Mouse (Mus musculus): ENCODE results near the gene Kif13a. TPM values are rescaled to one million over a fixed set of nuclear protein-coding genes. Genes with fewer than 3 reads are reported as not detected.
A peak's percentile ranks its signal among the peaks of the same experiment; 100 is the strongest.

Gene Kif13a
- polyA plus RNA-seq, 1 experiment, result 52.3 TPM

- TF ChIP-seq CTCF (IDR thresholded peaks at IDR 0.05; ENCODE audit: insufficient read depth, low read length) (no peak), POLR2A (IDR thresholded peaks at IDR 0.05; ENCODE audit: borderline replicate concordance, extremely low read depth, low read depth, low read length) (no peak)
- no peak for DNase-seq
- 79% methylated on average over 8 of the region's 8 CpGs for WGBS
- Histone ChIP-seq H3K4me1 (ENCODE audit: control insufficient read depth, insufficient read depth, low read length) (no peaks in the 10 kb centered on the region), H3K4me3 (replicated peaks; ENCODE audit: extremely low read depth, low read depth, low read length) (no peak overlapping the region)
Observed at GRCm38 (mm10) chr13:46759281-46759809, 170.3 kb downstream of the Kif13a start.

- no peaks in the 10 kb centered on the region for H3K4me1 ChIP-seq (ENCODE audit: control insufficient read depth, insufficient read depth, low read length)
- no peak for TF ChIP-seq CTCF (IDR thresholded peaks at IDR 0.05; ENCODE audit: insufficient read depth, low read length)
- no peak for TF ChIP-seq POLR2A (IDR thresholded peaks at IDR 0.05; ENCODE audit: borderline replicate concordance, extremely low read depth, low read depth, low read length)
- no peak for DNase-seq
- H3K4me3 ChIP-seq (replicated peaks; ENCODE audit: extremely low read depth, low read depth, low read length), result no peak overlapping the region
- 93% methylated on average over 13 of the region's 13 CpGs for WGBS
Observed at GRCm38 (mm10) chr13:46758627-46759026, 171.0 kb downstream of the Kif13a start.

GRCm38 (mm10) chr13:46757946-46758345 lies 171.7 kb downstream of the Kif13a start:
- no peak for DNase-seq
- WGBS, result 88% methylated on average over 7 of the region's 7 CpGs
- H3K4me1 ChIP-seq (ENCODE audit: control insufficient read depth, insufficient read depth, low read length), result peaks cover 3% of the 10 kb centered on the region; the same call in 1 of the 2 replicates
- no peak overlapping the region for H3K4me3 ChIP-seq (replicated peaks; ENCODE audit: extremely low read depth, low read depth, low read length)
- TF ChIP-seq POLR2A (IDR thresholded peaks at IDR 0.05; ENCODE audit: borderline replicate concordance, extremely low read depth, low read depth, low read length), result no peak
- no peak for TF ChIP-seq CTCF (IDR thresholded peaks at IDR 0.05; ENCODE audit: insufficient read depth, low read length)

- TF ChIP-seq POLR2A (IDR thresholded peaks at IDR 0.05; ENCODE audit: borderline replicate concordance, extremely low read depth, low read depth, low read length) (no peak), CTCF (IDR thresholded peaks at IDR 0.05; ENCODE audit: insufficient read depth, low read length) (no peak)
- peaks cover 3% of the 10 kb centered on the region; the same call in 1 of the 2 replicates for H3K4me1 ChIP-seq (ENCODE audit: control insufficient read depth, insufficient read depth, low read length)
- H3K4me3 ChIP-seq (replicated peaks; ENCODE audit: extremely low read depth, low read depth, low read length), result no peak overlapping the region
- WGBS, result 54% methylated on average over 5 of the region's 5 CpGs
- no peak for DNase-seq
Observed at GRCm38 (mm10) chr13:46753294-46753693, 176.4 kb downstream of the Kif13a start.

- no peak for TF ChIP-seq CTCF (IDR thresholded peaks at IDR 0.05; ENCODE audit: insufficient read depth, low read length)
- TF ChIP-seq POLR2A (IDR thresholded peaks at IDR 0.05; ENCODE audit: borderline replicate concordance, extremely low read depth, low read depth, low read length), result peak; percentile 68; the same call in 1 of the 2 replicates
- WGBS, result 36% methylated on average over 13 of the region's 13 CpGs
- peak; percentile 40 for DNase-seq
- H3K4me3 ChIP-seq (replicated peaks; ENCODE audit: extremely low read depth, low read depth, low read length), result peak overlapping the region; percentile 45
- peaks cover 3% of the 10 kb centered on the region; the same call in 1 of the 2 replicates for H3K4me1 ChIP-seq (ENCODE audit: control insufficient read depth, insufficient read depth, low read length)
Observed at GRCm38 (mm10) chr13:46752566-46753229, 177.0 kb downstream of the Kif13a start.

- H3K4me3 ChIP-seq (replicated peaks; ENCODE audit: extremely low read depth, low read depth, low read length), result no peak overlapping the region
- peaks cover 3% of the 10 kb centered on the region; the same call in 1 of the 2 replicates for H3K4me1 ChIP-seq (ENCODE audit: control insufficient read depth, insufficient read depth, low read length)
- TF ChIP-seq POLR2A (IDR thresholded peaks at IDR 0.05; ENCODE audit: borderline replicate concordance, extremely low read depth, low read depth, low read length) (no peak), CTCF (IDR thresholded peaks at IDR 0.05; ENCODE audit: insufficient read depth, low read length) (no peak)
- no peak for DNase-seq
- 59% methylated on average over 5 of the region's 5 CpGs for WGBS
Observed at GRCm38 (mm10) chr13:46748138-46748873, 181.4 kb downstream of the Kif13a start.

- no peaks in the 10 kb centered on the region for H3K4me1 ChIP-seq (ENCODE audit: control insufficient read depth, insufficient read depth, low read length)
- no peak for TF ChIP-seq POLR2A (IDR thresholded peaks at IDR 0.05; ENCODE audit: borderline replicate concordance, extremely low read depth, low read depth, low read length)
- no peak for TF ChIP-seq CTCF (IDR thresholded peaks at IDR 0.05; ENCODE audit: insufficient read depth, low read length)
- 70% methylated on average over 8 of the region's 8 CpGs for WGBS
- no peak for DNase-seq
- H3K4me3 ChIP-seq (replicated peaks; ENCODE audit: extremely low read depth, low read depth, low read length), result no peak overlapping the region
Observed at GRCm38 (mm10) chr13:46743821-46744220, 185.8 kb downstream of the Kif13a start.

- TF ChIP-seq POLR2A (IDR thresholded peaks at IDR 0.05; ENCODE audit: borderline replicate concordance, extremely low read depth, low read depth, low read length), result no peak
- no peak for TF ChIP-seq CTCF (IDR thresholded peaks at IDR 0.05; ENCODE audit: insufficient read depth, low read length)
- DNase-seq, result no peak
- H3K4me1 ChIP-seq (ENCODE audit: control insufficient read depth, insufficient read depth, low read length), result no peaks in the 10 kb centered on the region
- WGBS, result 47% methylated on average over 2 of the region's 2 CpGs
- H3K4me3 ChIP-seq (replicated peaks; ENCODE audit: extremely low read depth, low read depth, low read length), result no peak overlapping the region
Observed at GRCm38 (mm10) chr13:46742367-46742766, 187.3 kb downstream of the Kif13a start.

GRCm38 (mm10) chr13:46739426-46739825 lies 190.2 kb downstream of the Kif13a start:
- no peak for DNase-seq
- no peak for TF ChIP-seq CTCF (IDR thresholded peaks at IDR 0.05; ENCODE audit: insufficient read depth, low read length)
- TF ChIP-seq POLR2A (IDR thresholded peaks at IDR 0.05; ENCODE audit: borderline replicate concordance, extremely low read depth, low read depth, low read length), result no peak
- Histone ChIP-seq H3K4me3 (replicated peaks; ENCODE audit: extremely low read depth, low read depth, low read length) (no peak overlapping the region), H3K4me1 (ENCODE audit: control insufficient read depth, insufficient read depth, low read length) (peaks cover 5% of the 10 kb centered on the region)
- WGBS, result 74% methylated on average over 7 of the region's 7 CpGs

Measured in lung, adult 2 months (tissue).